16 mouse cellular contexts compared by ENCODE assay signal in genomic region chr16:10739854-10740398, GRCm38 (mm10). TPM values are rescaled to one million over a fixed set of nuclear protein-coding genes. Genes with fewer than 3 reads are reported as not detected.
DNase-seq lines count a peak whose midpoint lies in the region; ATAC-seq lines count a peak whose summit lies in the region.
"Had no signal": no experiment of that assay in that cellular context is flagged by ENCODE, and none has a peak within 500 bp of the region (broad histone marks: within the 10 kb centered on the region; RNA-seq: fewer than 3 reads in every experiment).

No protein-coding gene starts in this region.

- H3K4me2 ChIP-seq in heart, embryonic 12.5 days: no peak overlapping the region
- H3K4me2 ChIP-seq: liver, embryonic 15.5 days had no signal

- peak; percentile 56 to 60 for DNase-seq in heart, adult 18-20 months
- DNase-seq in ES-CJ7 (ENCODE audit: low read depth, low spot score): peak; percentile 12
- peak; percentile 38 for DNase-seq in gastrocnemius, postnatal 14 days
- DNase-seq in kidney, postnatal 25 days: peak; percentile 33 to 53
- no peak for DNase-seq in embryo, embryonic 10.5 days (ENCODE audit: low spot score)
- no peak for DNase-seq in Muller cell, postnatal 12 days (ENCODE audit: inconsistent ontology term)
- DNase-seq: adrenal gland, adult 8-10 months; cerebellum, adult 18-20 months had no signal

- no peak overlapping the region for H3K4me3 ChIP-seq in heart, embryonic 12.5 days
- H3K4me3 ChIP-seq: left cerebral cortex, adult 2 months; liver, embryonic 15.5 days had no signal

- H3K9ac ChIP-seq in heart, embryonic 12.5 days: no peak overlapping the region
- H3K9ac ChIP-seq: liver, embryonic 15.5 days had no signal

- H3K9me3 ChIP-seq in heart, embryonic 12.5 days (replicated peaks): no peaks in the 10 kb centered on the region
- H3K9me3 ChIP-seq: G1E; liver, embryonic 15.5 days had no signal

- H3K4me1 ChIP-seq in heart, embryonic 12.5 days (replicated peaks): peaks cover 45% of the 10 kb centered on the region
- H3K4me1 ChIP-seq: liver, embryonic 15.5 days had no signal

- 62% methylated on average over 9 of the region's 9 CpGs for WGBS in heart, embryonic 12.5 days

- intact Hi-C loops in gastrocnemius, postnatal 14 days (cut with DNase I; ENCODE audit: low total_unique reads): no loop called here

- ATAC-seq in heart, embryonic 12.5 days (ENCODE audit: insufficient number of reproducible peaks, low FRiP score): no peak
- ATAC-seq in erythroid progenitor cell, adult 5-6 weeks (replicated peaks; ENCODE audit: low FRiP score, poor library complexity, severe bottlenecking): no peak

- no peak overlapping the region for H3K27ac ChIP-seq in heart, embryonic 12.5 days (ENCODE audit: poor library complexity, severe bottlenecking)
- H3K27ac ChIP-seq: left cerebral cortex, adult 2 months; liver, embryonic 15.5 days had no signal

- H3K27me3 ChIP-seq in heart, embryonic 12.5 days (replicated peaks): no peaks in the 10 kb centered on the region

- H3K36me3 ChIP-seq in heart, embryonic 12.5 days: no peaks in the 10 kb centered on the region
- H3K36me3 ChIP-seq: liver, embryonic 15.5 days had no signal

RNA-seq across cellular contexts. Expression of gene Socs1, which starts 45.4 kb away (rescaled TPM):
- under 1 TPM; 0.35 to 0.75 TPM for total RNA-seq in heart, adult 18-20 months (2021)
- 6.0 and 6.2 TPM in 2 replicates for polyA plus RNA-seq in heart, embryonic 12.5 days (2016; fragmentation: Nextera tagmentation; extraction: Ambion mirVana)
- 1 to 10 TPM in 1 of 2 experiments, under 1 TPM in 1; 0.40 to 1.5 TPM for total RNA-seq in gastrocnemius, postnatal 14 days (2021)
- total RNA-seq in erythroid progenitor cell, adult 5-6 weeks (2015; ENCODE audit: low replicate concordance): 0.72 TPM in 1 of 2 replicates, not detected in the other
- total RNA-seq in erythroid progenitor cell, adult 5-6 weeks (2017; ENCODE audit: low replicate concordance): 0.08 and 1.0 TPM in 2 replicates

RNA-seq across cellular contexts. Expression of gene Tnp2, which starts 48.5 kb away (rescaled TPM):
- not detected for total RNA-seq in heart, adult 18-20 months (2021)
- not detected in 2 replicates for polyA plus RNA-seq in heart, embryonic 12.5 days (2016; fragmentation: Nextera tagmentation; extraction: Ambion mirVana)
- not detected for total RNA-seq in gastrocnemius, postnatal 14 days (2021)
- total RNA-seq in erythroid progenitor cell, adult 5-6 weeks (2015; ENCODE audit: low replicate concordance): not detected in 2 replicates
- total RNA-seq in erythroid progenitor cell, adult 5-6 weeks (2017; ENCODE audit: low replicate concordance): not detected in 2 replicates
- total RNA-seq: adrenal gland, adult 8-10 months; G1E; gastrocnemius, adult 8-10 months; left cerebral cortex, adult 2 months had no signal
- polyA plus RNA-seq: embryonic facial prominence, embryonic 14.5 days; G1E; liver, embryonic 15.5 days; stomach, embryonic 14.5 days had no signal

RNA-seq across cellular contexts. Expression of gene Prm3, which starts 50.8 kb away (rescaled TPM):
- total RNA-seq in heart, adult 18-20 months (2021): not detected
- not detected in 2 replicates for polyA plus RNA-seq in heart, embryonic 12.5 days (2016; fragmentation: Nextera tagmentation; extraction: Ambion mirVana)
- not detected for total RNA-seq in gastrocnemius, postnatal 14 days (2021)
- total RNA-seq in erythroid progenitor cell, adult 5-6 weeks (2015; ENCODE audit: low replicate concordance): not detected in 2 replicates
- not detected in 2 replicates for total RNA-seq in erythroid progenitor cell, adult 5-6 weeks (2017; ENCODE audit: low replicate concordance)
- total RNA-seq: adrenal gland, adult 8-10 months; G1E; gastrocnemius, adult 8-10 months; left cerebral cortex, adult 2 months had no signal
- polyA plus RNA-seq: embryonic facial prominence, embryonic 14.5 days; G1E; liver, embryonic 15.5 days; stomach, embryonic 14.5 days had no signal

RNA-seq across cellular contexts. Expression of gene Prm2, which starts 56.0 kb away (rescaled TPM):
- total RNA-seq in heart, adult 18-20 months (2021): not detected
- not detected in 2 replicates for polyA plus RNA-seq in heart, embryonic 12.5 days (2016; fragmentation: Nextera tagmentation; extraction: Ambion mirVana)
- total RNA-seq in gastrocnemius, postnatal 14 days (2021): not detected
- total RNA-seq in erythroid progenitor cell, adult 5-6 weeks (2015; ENCODE audit: low replicate concordance): not detected in 2 replicates
- not detected in 2 replicates for total RNA-seq in erythroid progenitor cell, adult 5-6 weeks (2017; ENCODE audit: low replicate concordance)
- total RNA-seq: adrenal gland, adult 8-10 months; gastrocnemius, adult 8-10 months; left cerebral cortex, adult 2 months had no signal
- polyA plus RNA-seq: embryonic facial prominence, embryonic 14.5 days; G1E; liver, embryonic 15.5 days; stomach, embryonic 14.5 days had no signal

Comparison
In these comparisons a context has a peak if more than half of its experiments do, and no peak if none do; other contexts are left out.
1. DNase-seq: peak in heart, adult 18-20 months (2 of 2), ES-CJ7 (single experiment), gastrocnemius, postnatal 14 days (single experiment) and kidney, postnatal 25 days (2 of 2); none in embryo, embryonic 10.5 days (single experiment) and Muller cell, postnatal 12 days (single experiment).